Mouse (Mus musculus) spleen, adult 2 months (tissue): Measurements from ENCODE around the gene Smim1.

Experiments
- CTCF ChIP-seq: fragments of 200-500 bp; IDR thresholded peaks from 2 replicates; pipeline ENCODE4 v1.5.1; 2011; ENCODE audit warnings: mild to moderate bottlenecking, inconsistent platforms; ENCODE audit not compliant: insufficient read depth, insufficient read length, insufficient replicate concordance; ENCODE audit errors: extremely low read depth
- POLR2A ChIP-seq: fragments of 200-500 bp; IDR thresholded peaks from 2 replicates; pipeline ENCODE4 v1.6.1; 2011; ENCODE audit warnings: low read depth, low read length, inconsistent platforms

DNA sequence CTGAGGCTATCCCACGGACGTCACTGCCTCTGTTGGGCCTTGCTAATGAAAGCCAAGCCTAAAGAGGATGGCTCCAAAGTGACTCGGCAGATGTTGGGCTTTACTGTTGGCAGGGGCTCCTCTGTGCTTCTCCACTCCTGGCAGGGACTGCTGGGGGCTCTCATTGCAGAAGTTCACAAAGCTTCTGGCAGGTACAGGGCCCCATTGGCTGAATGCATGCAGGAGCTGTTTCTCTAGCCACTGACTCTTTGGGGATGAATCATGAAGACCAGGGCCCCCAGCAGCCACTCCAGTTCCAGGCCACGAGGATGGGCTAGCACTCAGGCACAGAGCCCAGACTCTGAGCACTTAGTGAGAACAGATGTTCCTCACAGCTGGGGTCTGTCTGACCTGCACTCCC lies 31.7 kb upstream of the Smim1 start:
- no peak for TF ChIP-seq POLR2A
- TF ChIP-seq CTCF, result no peak
